Mouse (Mus musculus) hindbrain, embryonic 12.5 days (tissue): ENCODE measurements at regions not wholly inside any gene's neighbourhood (a gene's known extent, or its start where the extent isn't known, plus 50 kb on each side); places are given as distances from the start of the nearest gene placed in this dataset.

Experiments
- ATAC-seq: fragments of 200-750 bp; cut with Nextera tagmentation; 2 replicates; pipeline ENCODE4 v1.8.0; 2017; ENCODE audit warnings: moderate TSS enrichment; ENCODE audit not compliant: low FRiP score
- H3K27ac ChIP-seq: fragments of 300-500 bp; sonication (generic); 2 replicates; pipeline ENCODE4 v1.5.1; 2016; ENCODE audit warnings: mild to moderate bottlenecking
- H3K27me3 ChIP-seq: fragments of 300-500 bp; sonication (generic); 2 replicates; pipeline ENCODE4 v1.6.1; 2016; ENCODE audit warnings: mild to moderate bottlenecking
- H3K36me3 ChIP-seq: fragments of 300-500 bp; sonication (generic); 2 replicates; pipeline ENCODE4 v1.6.1; 2016; ENCODE audit warnings: mild to moderate bottlenecking
- H3K4me1 ChIP-seq: fragments of 300-500 bp; sonication (generic); 2 replicates; pipeline ENCODE4 v1.6.1; 2016
- H3K4me2 ChIP-seq: fragments of 300-500 bp; sonication (generic); replicated peaks from 2 replicates; pipeline ENCODE4 v1.6.1; 2016; ENCODE audit warnings: mild to moderate bottlenecking
- H3K4me3 ChIP-seq: fragments of 300-500 bp; sonication (generic); 2 replicates; pipeline ENCODE4 v1.5.1; 2016; ENCODE audit warnings: mild to moderate bottlenecking
- H3K9ac ChIP-seq: fragments of 300-500 bp; sonication (generic); 2 replicates; pipeline ENCODE4 v1.6.1; 2016; ENCODE audit warnings: mild to moderate bottlenecking, moderate library complexity
- H3K9me3 ChIP-seq: fragments of 300-500 bp; sonication (generic); replicated peaks from 2 replicates; pipeline ENCODE4 v1.6.1; 2016; ENCODE audit warnings: mild to moderate bottlenecking
- WGBS: fragments of 180-500 bp; shearing (Covaris S2); methylation state at CpG from one replicate; pipeline ENCODE4 v1.1.7; 2016; 5-methylcytosine and 5-hydroxymethylcytosine counted together

- no peak overlapping the region for H3K9ac ChIP-seq
- H3K36me3 ChIP-seq: no peaks in the 10 kb centered on the region
- peaks cover 8% of the 10 kb centered on the region; the same call in 1 of the 2 replicates for H3K4me1 ChIP-seq
- no peak for ATAC-seq
- H3K27me3 ChIP-seq: no peaks in the 10 kb centered on the region
- WGBS: 86% methylated on average over 8 of the region's 8 CpGs
- H3K4me3 ChIP-seq: no peak overlapping the region
- H3K9me3 ChIP-seq: no peaks in the 10 kb centered on the region
- no peak overlapping the region for H3K4me2 ChIP-seq
- H3K27ac ChIP-seq: no peak overlapping the region
Observed at GRCm38 (mm10) chr1:183553219-183553618, 135.2 kb downstream of the Hhipl2 start.

GRCm38 (mm10) chr1:183562853-183563252 is 144.8 kb downstream of the Hhipl2 start:
- Histone ChIP-seq H3K27ac (no peak overlapping the region), H3K4me2 (no peak overlapping the region), H3K9me3 (no peaks in the 10 kb centered on the region), H3K27me3 (no peaks in the 10 kb centered on the region), H3K4me3 (no peak overlapping the region), H3K4me1 (no peaks in the 10 kb centered on the region), H3K36me3 (no peaks in the 10 kb centered on the region), H3K9ac (no peak overlapping the region)
- no peak for ATAC-seq
- 91% methylated on average over 3 of the region's 3 CpGs for WGBS

DNA sequence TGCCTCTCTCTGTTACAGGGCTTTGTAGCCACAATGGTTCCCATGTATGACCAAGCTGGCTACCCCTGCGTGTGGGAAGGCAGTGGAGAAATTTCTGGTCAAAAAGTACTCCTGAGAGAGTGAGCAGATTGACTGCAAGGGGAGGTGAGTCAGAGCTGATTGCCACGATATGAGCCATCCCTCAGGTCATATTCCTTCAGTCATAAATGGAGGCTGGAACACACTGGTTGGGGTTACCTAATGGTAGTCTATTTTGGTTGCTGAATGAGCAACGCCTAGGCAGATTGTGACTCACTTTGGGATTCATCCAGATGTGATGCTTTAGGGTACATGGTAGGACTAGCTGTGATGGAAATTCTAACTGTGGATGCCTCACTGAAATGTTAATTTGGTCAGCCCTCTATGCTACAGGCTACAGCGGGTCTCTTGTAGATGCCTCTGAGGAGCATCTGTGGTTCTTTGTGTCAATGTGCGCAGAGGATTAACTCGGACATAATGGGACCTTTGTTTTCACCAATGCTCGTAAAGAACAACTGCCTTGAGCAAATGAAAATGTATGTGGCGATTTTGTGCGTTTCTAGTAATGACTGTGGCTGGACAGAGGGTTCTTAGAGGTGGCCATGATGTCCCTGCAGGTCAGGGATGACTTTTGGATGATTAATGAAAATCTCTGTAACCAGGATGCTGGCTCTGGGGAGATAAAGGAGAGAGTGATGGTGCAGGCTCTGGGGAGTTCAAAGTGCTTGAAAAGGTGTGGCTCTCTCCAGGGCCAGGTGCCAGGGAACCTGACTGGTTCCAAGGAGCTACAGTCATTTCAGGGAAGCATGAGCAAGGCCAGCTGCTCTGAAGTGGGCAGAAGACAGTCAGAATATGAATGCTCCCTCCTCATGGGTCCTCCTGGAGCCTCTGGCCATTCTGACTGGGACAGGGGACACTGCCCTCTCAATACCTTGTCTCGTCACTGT is 155.9 kb downstream of the Hhipl2 start:
- Histone ChIP-seq H3K27me3 (no peaks in the 10 kb centered on the region), H3K4me2 (no peak overlapping the region), H3K27ac (no peak overlapping the region), H3K9ac (no peak overlapping the region), H3K36me3 (no peaks in the 10 kb centered on the region), H3K9me3 (no peaks in the 10 kb centered on the region), H3K4me1 (no peaks in the 10 kb centered on the region), H3K4me3 (no peak overlapping the region)
- 65% methylated on average over 10 of the region's 10 CpGs for WGBS
- ATAC-seq: no peak

DNA sequence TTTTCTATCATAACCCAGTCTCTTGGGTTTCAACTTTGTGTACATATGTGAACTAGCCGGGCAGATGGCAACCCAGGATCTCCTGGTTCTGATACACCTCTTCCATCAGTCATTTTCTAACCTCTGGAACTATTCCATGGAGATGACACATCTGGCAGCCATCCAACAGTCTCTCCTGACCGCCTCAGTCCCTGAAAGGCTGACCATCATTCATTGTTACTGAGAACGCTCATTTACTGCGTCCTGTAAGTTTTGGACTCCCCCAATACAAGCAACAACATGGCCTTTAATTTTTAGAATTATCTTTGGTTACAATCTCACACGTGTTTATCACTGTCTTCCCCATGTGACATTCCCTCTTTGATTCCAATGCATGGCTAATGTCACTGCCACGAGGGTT is 166.8 kb downstream of the Hhipl2 start:
- H3K36me3 ChIP-seq: no peaks in the 10 kb centered on the region
- no peak overlapping the region for H3K4me3 ChIP-seq
- no peak overlapping the region for H3K27ac ChIP-seq
- no peaks in the 10 kb centered on the region for H3K4me1 ChIP-seq
- no peak overlapping the region for H3K9ac ChIP-seq
- peaks cover 6% of the 10 kb centered on the region; the same call in 1 of the 2 replicates for H3K9me3 ChIP-seq
- no peak overlapping the region for H3K4me2 ChIP-seq
- H3K27me3 ChIP-seq: no peaks in the 10 kb centered on the region
- WGBS: 73% methylated on average over 6 of the region's 6 CpGs
- ATAC-seq: no peak

GRCm38 (mm10) chr1:183586406-183586805 is 168.4 kb downstream of the Hhipl2 start:
- H3K4me2 ChIP-seq: no peak overlapping the region
- ATAC-seq: no peak
- no peak overlapping the region for H3K9ac ChIP-seq
- H3K36me3 ChIP-seq: no peaks in the 10 kb centered on the region
- WGBS: 83% methylated on average over 4 of the region's 4 CpGs
- no peak overlapping the region for H3K4me3 ChIP-seq
- no peak overlapping the region for H3K27ac ChIP-seq
- no peaks in the 10 kb centered on the region for H3K27me3 ChIP-seq
- no peaks in the 10 kb centered on the region for H3K4me1 ChIP-seq
- peaks cover 6% of the 10 kb centered on the region; the same call in 1 of the 2 replicates for H3K9me3 ChIP-seq

GRCm38 (mm10) chr1:183595306-183595705 is 177.3 kb downstream of the Hhipl2 start:
- Histone ChIP-seq H3K27me3 (no peaks in the 10 kb centered on the region), H3K9me3 (no peaks in the 10 kb centered on the region), H3K9ac (no peak overlapping the region), H3K4me2 (no peak overlapping the region), H3K4me3 (no peak overlapping the region), H3K27ac (no peak overlapping the region), H3K4me1 (0 out of 2 replicates have a peak, but pooled peaks cover 4% of the 10 kb centered on the region), H3K36me3 (no peaks in the 10 kb centered on the region)
- ATAC-seq: no peak
- 84% methylated on average over 5 of the region's 5 CpGs for WGBS

- WGBS: 78% methylated on average over 8 of the region's 8 CpGs
- H3K4me2 ChIP-seq: no peak overlapping the region
- no peak overlapping the region for H3K4me3 ChIP-seq
- H3K27me3 ChIP-seq: no peaks in the 10 kb centered on the region
- H3K36me3 ChIP-seq: no peaks in the 10 kb centered on the region
- H3K9ac ChIP-seq: no peak overlapping the region
- no peak overlapping the region for H3K27ac ChIP-seq
- no peaks in the 10 kb centered on the region for H3K9me3 ChIP-seq
- H3K4me1 ChIP-seq: 0 out of 2 replicates have a peak, but pooled peaks cover 4% of the 10 kb centered on the region
- no peak for ATAC-seq
Observed at GRCm38 (mm10) chr1:183600466-183600865, 182.5 kb downstream of the Hhipl2 start.

DNA sequence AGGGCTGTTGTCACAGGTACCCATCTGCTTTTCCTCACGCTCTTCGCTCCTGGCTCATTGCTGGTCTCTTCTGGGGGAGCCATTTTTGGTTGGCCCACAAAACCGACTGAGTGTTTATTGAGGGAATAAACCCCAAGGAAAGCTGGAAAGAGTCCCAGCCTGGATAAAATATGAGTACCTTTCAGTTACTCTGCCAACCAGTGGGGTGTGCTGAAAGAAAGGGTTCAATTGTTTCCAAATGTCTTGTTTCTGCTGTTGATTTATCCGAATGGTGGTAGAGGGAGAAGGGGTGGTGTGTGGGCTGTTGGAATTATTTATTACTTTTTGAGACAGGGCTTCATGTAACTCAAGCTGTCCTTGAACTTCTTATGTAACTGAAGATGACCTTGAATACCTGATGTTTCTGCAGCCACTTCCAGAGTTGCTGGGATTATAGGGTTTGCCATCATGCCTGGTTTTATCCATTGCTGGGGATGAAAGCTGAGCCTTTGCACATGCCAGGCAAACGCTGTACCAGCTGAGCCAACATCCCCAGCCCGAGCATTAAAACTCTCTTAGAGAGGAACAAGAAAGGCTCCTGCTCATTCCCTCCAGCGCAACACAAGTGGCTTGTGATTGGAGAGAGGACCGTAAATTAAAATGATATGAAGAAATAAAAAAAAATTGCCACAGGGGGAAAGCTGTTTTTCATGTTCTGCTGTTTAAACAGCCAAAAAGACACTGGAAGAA is 194.1 kb downstream of the Hhipl2 start:
- no peaks in the 10 kb centered on the region for H3K27me3 ChIP-seq
- no peak for ATAC-seq
- H3K4me1 ChIP-seq: peaks cover 2% of the 10 kb centered on the region; the same call in 1 of the 2 replicates
- H3K9me3 ChIP-seq: no peaks in the 10 kb centered on the region
- no peak overlapping the region for H3K27ac ChIP-seq
- 77% methylated on average over 8 of the region's 8 CpGs for WGBS
- H3K4me3 ChIP-seq: no peak overlapping the region
- no peak overlapping the region for H3K9ac ChIP-seq
- H3K4me2 ChIP-seq: no peak overlapping the region
- no peaks in the 10 kb centered on the region for H3K36me3 ChIP-seq

DNA sequence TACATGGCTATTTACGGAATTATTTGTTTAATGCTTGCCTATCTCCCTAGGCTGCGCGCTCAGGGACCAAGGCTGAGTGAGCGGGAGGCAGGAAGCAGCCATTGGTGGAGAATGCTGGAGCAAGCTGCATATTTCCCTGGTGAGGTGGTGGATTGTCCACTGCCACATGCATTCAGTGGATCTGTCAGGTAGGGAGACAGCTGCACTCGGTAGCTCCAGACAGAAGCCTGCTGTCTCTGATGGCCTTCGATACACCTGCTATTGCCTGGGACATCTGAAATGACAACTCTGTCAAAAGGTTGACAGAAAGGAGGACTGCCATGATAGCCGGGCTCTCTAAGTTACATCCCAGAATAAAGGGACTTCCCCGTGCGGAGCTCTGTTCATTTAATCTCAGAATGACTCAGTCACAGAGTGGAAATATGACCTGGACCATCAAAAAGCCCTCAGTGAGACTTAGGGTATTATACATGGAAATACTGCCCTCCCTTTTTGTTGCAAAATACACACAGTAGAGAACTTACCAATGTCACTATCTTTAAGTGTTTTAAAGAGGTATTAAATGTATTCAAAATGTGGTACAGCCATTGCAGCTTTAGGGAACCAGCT is 201.5 kb downstream of the Hhipl2 start:
- Histone ChIP-seq H3K4me2 (no peak overlapping the region), H3K27ac (no peak overlapping the region), H3K36me3 (no peaks in the 10 kb centered on the region), H3K4me3 (no peak overlapping the region), H3K9ac (no peak overlapping the region), H3K27me3 (no peaks in the 10 kb centered on the region), H3K9me3 (no peaks in the 10 kb centered on the region), H3K4me1 (no peaks in the 10 kb centered on the region; the same call in 1 of the 2 replicates)
- WGBS: 84% methylated on average over 9 of the region's 9 CpGs
- no peak for ATAC-seq

DNA sequence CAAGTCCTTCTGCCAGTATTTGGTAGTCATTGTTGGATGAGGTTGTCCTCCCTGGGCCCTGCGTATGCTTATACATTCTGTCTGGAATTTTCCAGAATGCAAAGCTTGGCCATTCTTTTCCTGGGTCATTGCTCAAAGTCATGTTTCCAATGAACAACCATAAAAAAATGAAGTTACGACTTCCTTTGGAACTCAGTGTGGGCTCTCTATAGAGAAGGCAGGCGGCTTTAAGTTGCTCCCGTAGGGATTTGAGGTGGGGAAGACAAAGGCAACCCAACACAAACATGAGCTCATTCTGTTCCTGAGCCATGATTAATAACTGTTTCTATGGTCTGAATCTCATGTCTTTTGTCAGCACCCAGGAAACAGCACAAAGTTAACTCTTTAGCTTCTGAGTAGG is 204.3 kb downstream of the Hhipl2 start:
- Histone ChIP-seq H3K4me2 (no peak overlapping the region), H3K9ac (no peak overlapping the region), H3K9me3 (no peaks in the 10 kb centered on the region), H3K4me3 (no peak overlapping the region), H3K36me3 (no peaks in the 10 kb centered on the region), H3K4me1 (no peaks in the 10 kb centered on the region; the same call in 1 of the 2 replicates), H3K27ac (no peak overlapping the region), H3K27me3 (no peaks in the 10 kb centered on the region)
- ATAC-seq: no peak
- 45% methylated on average over 4 of the region's 4 CpGs for WGBS

GRCm38 (mm10) chr1:183624266-183624665 is 206.3 kb downstream of the Hhipl2 start:
- no peaks in the 10 kb centered on the region for H3K27me3 ChIP-seq
- no peak for ATAC-seq
- no peak overlapping the region for H3K4me2 ChIP-seq
- H3K4me1 ChIP-seq: no peaks in the 10 kb centered on the region; the same call in 1 of the 2 replicates
- no peak overlapping the region for H3K9ac ChIP-seq
- H3K36me3 ChIP-seq: no peaks in the 10 kb centered on the region
- WGBS: 62% methylated on average over 1 of the region's 1 CpGs
- no peak overlapping the region for H3K4me3 ChIP-seq
- no peaks in the 10 kb centered on the region for H3K9me3 ChIP-seq
- no peak overlapping the region for H3K27ac ChIP-seq

GRCm38 (mm10) chr1:183633810-183634209 is 215.8 kb downstream of the Hhipl2 start:
- no peak for ATAC-seq
- no peak overlapping the region for H3K27ac ChIP-seq
- no peaks in the 10 kb centered on the region for H3K27me3 ChIP-seq
- H3K4me3 ChIP-seq: no peak overlapping the region
- H3K36me3 ChIP-seq: no peaks in the 10 kb centered on the region
- H3K4me1 ChIP-seq: no peaks in the 10 kb centered on the region
- WGBS: 84% methylated on average over 6 of the region's 6 CpGs
- no peak overlapping the region for H3K9ac ChIP-seq
- no peak overlapping the region for H3K4me2 ChIP-seq
- no peaks in the 10 kb centered on the region for H3K9me3 ChIP-seq
